ENCODE assay signal across 14 mouse cellular contexts in the genomic region with DNA sequence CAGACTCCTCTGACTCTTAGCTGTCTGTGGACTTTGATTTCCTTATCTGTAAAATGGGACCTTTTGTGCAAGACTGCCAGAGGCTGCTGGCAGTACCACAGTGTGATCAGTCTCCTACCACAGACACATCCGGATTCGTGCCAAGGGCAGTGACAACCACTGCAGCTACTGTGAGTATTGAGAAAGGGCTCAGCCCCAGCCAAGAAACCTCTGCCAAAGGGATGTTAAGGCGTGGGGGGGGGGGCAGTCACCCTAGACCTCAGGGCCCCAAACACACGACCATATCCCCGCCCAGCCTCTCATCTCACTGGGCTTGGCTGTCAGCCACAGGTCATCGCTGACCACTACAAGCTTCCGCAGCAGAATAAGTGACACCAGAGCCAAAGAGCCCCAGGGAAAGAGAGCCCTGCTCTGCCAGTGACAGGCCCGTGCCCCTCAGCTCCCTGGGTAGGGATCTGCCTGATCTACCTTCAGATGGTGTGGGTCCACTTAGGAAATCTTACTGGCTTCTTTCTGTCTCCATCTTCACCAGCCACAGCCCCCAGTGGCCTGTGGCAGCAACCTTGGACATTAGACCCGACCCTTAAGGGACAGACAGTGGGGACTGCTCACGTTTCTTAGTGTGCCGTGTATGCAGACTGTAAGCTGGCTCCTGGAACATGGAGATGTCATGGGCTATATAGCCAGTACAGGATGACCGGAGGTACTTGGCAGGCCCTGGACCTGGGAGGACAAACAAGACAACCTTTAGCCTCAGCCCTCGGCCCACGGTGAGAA. TPM values are rescaled to one million over a fixed set of nuclear protein-coding genes. Genes with fewer than 3 reads are reported as not detected.
A peak's percentile ranks its signal among the peaks of the same experiment; 100 is the strongest.
DNase-seq lines count a peak whose midpoint lies in the region; ATAC-seq and TF ChIP-seq lines count a peak whose summit lies in the region.
"Had no signal": no experiment of that assay in that cellular context is flagged by ENCODE, and none has a peak within 500 bp of the region (broad histone marks: within the 10 kb centered on the region; RNA-seq: fewer than 3 reads in every experiment).

No protein-coding gene starts in this region.

- no peaks in the 10 kb centered on the region for H3K36me3 ChIP-seq in heart, embryonic 10.5 days
- no peaks in the 10 kb centered on the region for H3K36me3 ChIP-seq in heart, embryonic 12.5 days
- H3K36me3 ChIP-seq: limb, embryonic 12.5 days; stomach, embryonic 15.5 days had no signal

- no peak overlapping the region; the same call in 1 of the 2 replicates for H3K9ac ChIP-seq in heart, embryonic 12.5 days
- H3K9ac ChIP-seq: limb, embryonic 12.5 days; stomach, embryonic 15.5 days had no signal

- WGBS in heart, embryonic 10.5 days = 73% methylated on average over 14 of the region's 14 CpGs
- 66% methylated on average over 14 of the region's 14 CpGs for WGBS in heart, embryonic 12.5 days
- 56% methylated on average over 14 of the region's 14 CpGs for WGBS in lung, adult 2 months

- H3K4me1 ChIP-seq in heart, embryonic 10.5 days = peaks cover 36% of the 10 kb centered on the region
- peaks cover 37% of the 10 kb centered on the region for H3K4me1 ChIP-seq in heart, embryonic 12.5 days (replicated peaks)
- no peaks in the 10 kb centered on the region for H3K4me1 ChIP-seq in lung, adult 2 months (ENCODE audit: control insufficient read depth, insufficient read depth, low read length)

- no peak for ATAC-seq in heart, embryonic 12.5 days (ENCODE audit: insufficient number of reproducible peaks, low FRiP score)

- no peak for DNase-seq in heart, embryonic 10.5 days (ENCODE audit: low spot score)
- peak; percentile 49 to 52 for DNase-seq in lung, adult 18-20 months
- no peak for DNase-seq in lung, adult 2 months
- DNase-seq in brain, adult 2 months (ENCODE audit: low read depth, low spot score) = peak; percentile 80
- DNase-seq in skeletal muscle tissue, adult 2 months (ENCODE audit: low read depth, low spot score) = peak; percentile 59
- DNase-seq in frontal cortex, postnatal 36 days (ENCODE audit: low spot score in 2 of 2) = no peak
- DNase-seq in left cerebral cortex, postnatal 10 days (ENCODE audit: extremely low spot score in 1 of 2, low spot score in 2 of 2) = no peak
- DNase-seq: heart, postnatal 14 days; right cerebral cortex, postnatal 25 days had no signal

- H3K4me2 ChIP-seq in heart, embryonic 12.5 days = no peak overlapping the region
- H3K4me2 ChIP-seq: limb, embryonic 12.5 days; stomach, embryonic 15.5 days had no signal

- no peak for TF ChIP-seq CTCF in lung, adult 2 months (IDR thresholded peaks at IDR 0.05; ENCODE audit: insufficient read depth, low read length)

- H3K9me3 ChIP-seq in heart, embryonic 10.5 days = no peaks in the 10 kb centered on the region
- no peaks in the 10 kb centered on the region for H3K9me3 ChIP-seq in heart, embryonic 12.5 days (replicated peaks)
- H3K9me3 ChIP-seq: limb, embryonic 12.5 days; stomach, embryonic 15.5 days had no signal

- H3K27me3 ChIP-seq in heart, embryonic 10.5 days (ENCODE audit: insufficient read depth, poor library complexity, severe bottlenecking) = peaks cover 11% of the 10 kb centered on the region; the same call in 1 of the 2 replicates
- no peaks in the 10 kb centered on the region for H3K27me3 ChIP-seq in heart, embryonic 12.5 days (replicated peaks)
- H3K27me3 ChIP-seq: stomach, embryonic 15.5 days had no signal

- intact Hi-C loops in left cerebral cortex, postnatal 10 days (cut with DNase I) = no loop called here

- H3K27ac ChIP-seq in heart, embryonic 10.5 days = peak overlapping the region; percentile 52; the same call in 1 of the 2 replicates
- no peak overlapping the region for H3K27ac ChIP-seq in heart, embryonic 12.5 days (ENCODE audit: poor library complexity, severe bottlenecking)
- H3K27ac ChIP-seq: limb, embryonic 12.5 days; stomach, embryonic 15.5 days had no signal

- no peak for TF ChIP-seq POLR2A in lung, adult 2 months (IDR thresholded peaks at IDR 0.05; ENCODE audit: borderline replicate concordance, extremely low read depth, low read depth, low read length)

- H3K4me3 ChIP-seq in heart, embryonic 10.5 days = no peak overlapping the region
- H3K4me3 ChIP-seq in heart, embryonic 12.5 days = no peak overlapping the region
- no peak overlapping the region for H3K4me3 ChIP-seq in lung, adult 2 months (replicated peaks; ENCODE audit: extremely low read depth, low read depth, low read length)
- H3K4me3 ChIP-seq: limb, embryonic 12.5 days; stomach, embryonic 15.5 days had no signal

RNA-seq across cellular contexts. Expression of gene Odf3l1, which starts 14.2 kb away (rescaled TPM):
- 0.64 and 1.4 TPM in 2 replicates for polyA plus RNA-seq in heart, embryonic 10.5 days (2016; fragmentation: Nextera tagmentation; extraction: Ambion mirVana)
- 0.84 and 1.5 TPM in 2 replicates for polyA plus RNA-seq in heart, embryonic 12.5 days (2016; fragmentation: Nextera tagmentation; extraction: Ambion mirVana)
- 1.7 and 1.8 TPM in 2 replicates for polyA plus RNA-seq in lung, adult 2 months (2012; rRNA removed)
- total RNA-seq in left cerebral cortex, postnatal 10 days (2021) = not detected
- total RNA-seq: heart, postnatal 14 days; layer of hippocampus, adult 8-10 months; megakaryocyte progenitor cell, adult 5-6 weeks had no signal

RNA-seq across cellular contexts. Expression of gene Cspg4, which starts 14.5 kb away (rescaled TPM):
- polyA plus RNA-seq in heart, embryonic 10.5 days (2016; fragmentation: Nextera tagmentation; extraction: Ambion mirVana) = 22.5 and 39.4 TPM in 2 replicates
- 32.5 and 35.9 TPM in 2 replicates for polyA plus RNA-seq in heart, embryonic 12.5 days (2016; fragmentation: Nextera tagmentation; extraction: Ambion mirVana)
- polyA plus RNA-seq in lung, adult 2 months (2012; rRNA removed) = 19.5 and 21.2 TPM in 2 replicates
- 10 to 100 TPM; 21.2 to 28.0 TPM for total RNA-seq in left cerebral cortex, postnatal 10 days (2021)
- total RNA-seq: megakaryocyte progenitor cell, adult 5-6 weeks had no signal

RNA-seq across cellular contexts. Expression of gene Lingo1, which starts 54.0 kb away (rescaled TPM):
- polyA plus RNA-seq in heart, embryonic 10.5 days (2016; fragmentation: Nextera tagmentation; extraction: Ambion mirVana) = 0.92 and 2.3 TPM in 2 replicates
- 1.8 and 2.4 TPM in 2 replicates for polyA plus RNA-seq in heart, embryonic 12.5 days (2016; fragmentation: Nextera tagmentation; extraction: Ambion mirVana)
- polyA plus RNA-seq in lung, adult 2 months (2012; rRNA removed) = 4.4 and 6.8 TPM in 2 replicates
- 100 to 1,000 TPM; 368 to 379 TPM for total RNA-seq in left cerebral cortex, postnatal 10 days (2021)
- total RNA-seq: megakaryocyte progenitor cell, adult 5-6 weeks had no signal

Comparison
In these comparisons a context has a peak if more than half of its experiments do, and no peak if none do; other contexts are left out.
1. DNase-seq: peak in lung, adult 18-20 months (2 of 2), brain, adult 2 months (single experiment) and skeletal muscle tissue, adult 2 months (single experiment); none in heart, embryonic 10.5 days (single experiment), lung, adult 2 months (single experiment), frontal cortex, postnatal 36 days (0 of 2) and left cerebral cortex, postnatal 10 days (0 of 2).